Mouse (Mus musculus): ENCODE measurements around the gene Rsph9.

DNA sequence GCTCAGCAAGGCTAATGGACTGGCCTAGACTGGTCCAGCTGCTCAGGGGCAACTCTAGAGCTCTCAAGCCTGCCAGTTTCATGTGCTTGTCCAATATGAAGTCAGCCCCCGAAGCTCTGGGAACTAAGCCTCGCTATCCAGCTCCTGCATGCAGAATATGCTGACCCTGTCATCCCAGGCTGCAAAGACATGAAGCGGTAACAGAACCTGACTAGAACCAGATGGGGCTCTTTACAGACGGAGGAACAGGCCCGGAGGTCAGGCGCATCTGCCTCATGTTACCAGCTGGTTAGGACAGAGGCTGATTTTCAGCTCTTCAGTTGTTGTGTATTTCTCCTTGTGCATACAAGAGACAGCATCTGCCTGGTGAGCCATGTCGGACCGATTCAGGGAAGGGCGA, 42.1 kb downstream of the Rsph9 start:
- TF ChIP-seq CTCF (IDR thresholded peaks at IDR 0.05; ENCODE audit: extremely low read depth, insufficient read length, insufficient replicate concordance, low read depth, low read length) = no peak
- no peak for TF ChIP-seq POLR2A (IDR thresholded peaks at IDR 0.05; ENCODE audit: low read depth, low read length)

Measured in small intestine, adult 2 months (tissue).